Mouse (Mus musculus) CH12.LX (cell line): ENCODE measurements around the gene Fbxl18. TPM values are rescaled to one million over a fixed set of nuclear protein-coding genes. Genes with fewer than 3 reads are reported as not detected.

ENCODE experiments used
- DNase-seq: peaks from one replicate; pipeline ENCODE4 v3.0.0-alpha.2; 2013; ENCODE audit errors: extremely low read depth
- H3K27ac ChIP-seq: 2 replicates; pipeline ENCODE4 v1.5.1; 2012; ENCODE audit warnings: low read depth, mild to moderate bottlenecking, control low read depth, moderate library complexity; ENCODE audit not compliant: insufficient read depth
- H3K27me3 ChIP-seq: replicated peaks from 2 replicates; pipeline ENCODE3; 2012; ENCODE audit warnings: inconsistent platforms
- H3K36me3 ChIP-seq, 2 experiments: replicated peaks in 1 of 2; 2 replicates each; pipeline versions ENCODE3 to v1.6.1; 2012; ENCODE audit warnings: inconsistent platforms in 1 of 2, low read length in 1 of 2, mild to moderate bottlenecking in 1 of 2, mixed read lengths in 1 of 2, moderate library complexity in 1 of 2; ENCODE audit not compliant: control insufficient read depth in 1 of 2, insufficient read depth in 1 of 2
- H3K4me1 ChIP-seq, 2 experiments: 2 replicates each; pipeline ENCODE4 v1.6.1; 2012; ENCODE audit warnings: inconsistent platforms in 1 of 2, moderate library complexity in 1 of 2; ENCODE audit not compliant: insufficient read depth in 2 of 2, control insufficient read depth in 1 of 2
- H3K4me2 ChIP-seq: 2 replicates; pipeline ENCODE4 v1.6.1; 2012; ENCODE audit warnings: low read depth, mild to moderate bottlenecking, control low read depth; ENCODE audit not compliant: poor library complexity, insufficient read depth, severe bottlenecking
- H3K4me3 ChIP-seq, 3 experiments: fragments of 150-350 bp in 1 of 3; sonication (generic) in 1 of 3; replicated peaks in 1 of 3; 2 replicates each; pipeline versions ENCODE3 to v1.5.1; 2011 to 2012; ENCODE audit warnings: low read depth in 2 of 3, low read length in 2 of 3, mild to moderate bottlenecking in 2 of 3, moderate library complexity in 2 of 3, control low read depth in 1 of 3, improper control_type of control experiment in 1 of 3, inconsistent platforms in 1 of 3, mixed read lengths in 1 of 3; ENCODE audit not compliant: poor library complexity in 1 of 3
- H3K79me2 ChIP-seq: replicated peaks from 2 replicates; pipeline ENCODE4 v1.6.1; 2012; ENCODE audit warnings: mild to moderate bottlenecking, moderate library complexity; ENCODE audit not compliant: control insufficient read depth, poor library complexity, insufficient read depth, severe bottlenecking; ENCODE audit errors: extremely low read depth
- H3K9ac ChIP-seq: 2 replicates; pipeline ENCODE4 v1.6.1; 2012; ENCODE audit warnings: low read depth, mild to moderate bottlenecking, control low read depth, moderate library complexity; ENCODE audit not compliant: insufficient read depth
- H3K9me3 ChIP-seq: replicated peaks from 2 replicates; pipeline ENCODE3; 2012; ENCODE audit warnings: low read length, inconsistent platforms, mixed read lengths
- BHLHE40 ChIP-seq: IDR thresholded peaks from 2 replicates; pipeline ENCODE4 v1.6.1; 2011; ENCODE audit warnings: mild to moderate bottlenecking, low read depth, low read length, improper control_type of control experiment
- CHD1 ChIP-seq: IDR thresholded peaks from 2 replicates; pipeline ENCODE4 v1.6.1; 2012; ENCODE audit warnings: low read depth, low read length, improper control_type of control experiment, inconsistent platforms
- CHD2 ChIP-seq: IDR thresholded peaks from 2 replicates; pipeline ENCODE4 v1.6.1; 2011; ENCODE audit warnings: low read length, improper control_type of control experiment
- CTCF ChIP-seq, 2 experiments: IDR thresholded peaks in 1 of 2; conservative IDR thresholded peaks in 1 of 2; 2 replicates each; pipeline ENCODE4 v1.5.1; 2011 to 2012; ENCODE audit warnings: low read depth in 2 of 2, low read length in 2 of 2, improper control_type of control experiment in 1 of 2, inconsistent platforms in 1 of 2, mild to moderate bottlenecking in 1 of 2, moderate library complexity in 1 of 2
- E2F4 ChIP-seq: IDR thresholded peaks from 2 replicates; pipeline ENCODE4 v1.6.1; 2011; ENCODE audit warnings: low read depth, low read length, improper control_type of control experiment; ENCODE audit not compliant: insufficient replicate concordance
- ELF1 ChIP-seq: IDR thresholded peaks from 2 replicates; pipeline ENCODE4 v1.6.1; 2014; ENCODE audit warnings: low read depth, mild to moderate bottlenecking, inconsistent platforms, low read length, improper control_type of control experiment
- EP300 ChIP-seq: IDR thresholded peaks from 2 replicates; pipeline ENCODE4 v1.6.1; 2011; ENCODE audit warnings: low read length, improper control_type of control experiment
- KAT2A ChIP-seq: IDR thresholded peaks from 2 replicates; pipeline ENCODE4 v1.6.1; 2012; ENCODE audit warnings: low read length, improper control_type of control experiment, inconsistent platforms; ENCODE audit not compliant: insufficient replicate concordance
- MAFK ChIP-seq: IDR thresholded peaks from 2 replicates; pipeline ENCODE4 v1.6.1; 2011; ENCODE audit warnings: low read length, improper control_type of control experiment; ENCODE audit not compliant: insufficient replicate concordance
- MAX ChIP-seq: IDR thresholded peaks from 2 replicates; pipeline ENCODE4 v1.6.1; 2011; ENCODE audit warnings: low read length, improper control_type of control experiment
- MAZ ChIP-seq: IDR thresholded peaks from 2 replicates; pipeline ENCODE4 v1.6.1; 2012; ENCODE audit warnings: low read depth, mild to moderate bottlenecking, inconsistent platforms, low read length, improper control_type of control experiment, moderate library complexity
- MEF2A ChIP-seq: IDR thresholded peaks from 2 replicates; pipeline ENCODE4 v1.6.1; 2014; ENCODE audit warnings: low read depth, mild to moderate bottlenecking, inconsistent platforms, low read length, improper control_type of control experiment, borderline replicate concordance
- MYC ChIP-seq: IDR thresholded peaks from 2 replicates; pipeline ENCODE4 v1.6.1; 2011; ENCODE audit warnings: low read depth, mild to moderate bottlenecking, improper control_type of control experiment, low read length
- NELFE ChIP-seq: IDR thresholded peaks from 2 replicates; pipeline ENCODE4 v1.6.1; 2011; ENCODE audit warnings: low read depth, low read length, improper control_type of control experiment
- NRF1 ChIP-seq: IDR thresholded peaks from 2 replicates; pipeline ENCODE4 v1.6.1; 2014; ENCODE audit warnings: low read depth, mild to moderate bottlenecking, inconsistent platforms, low read length, improper control_type of control experiment, moderate library complexity
- PAX5 ChIP-seq: IDR thresholded peaks from 2 replicates; pipeline ENCODE4 v1.6.1; 2012; ENCODE audit warnings: low read length, inconsistent platforms, mixed read lengths
- POLR2A ChIP-seq: IDR thresholded peaks from 2 replicates; pipeline ENCODE4 v1.6.1; 2011; ENCODE audit warnings: low read depth, mild to moderate bottlenecking, improper control_type of control experiment, low read length
- RAD21 ChIP-seq: IDR thresholded peaks from 2 replicates; pipeline ENCODE4 v1.6.1; 2011; ENCODE audit warnings: low read depth, mild to moderate bottlenecking, low read length, improper control_type of control experiment, moderate library complexity
- RCOR1 ChIP-seq: conservative IDR thresholded peaks from 2 replicates; pipeline ENCODE4 v1.6.1; 2012; ENCODE audit warnings: low read depth, mild to moderate bottlenecking, inconsistent platforms, low read length, improper control_type of control experiment
- SIN3A ChIP-seq: IDR thresholded peaks from 2 replicates; pipeline ENCODE4 v1.6.1; 2012; ENCODE audit warnings: low read length, improper control_type of control experiment, inconsistent platforms
- TCF12 ChIP-seq: IDR thresholded peaks from 2 replicates; pipeline ENCODE4 v1.6.1; 2014; ENCODE audit warnings: low read depth, mild to moderate bottlenecking, inconsistent platforms, low read length, improper control_type of control experiment
- UBTF ChIP-seq: IDR thresholded peaks from 2 replicates; pipeline ENCODE4 v1.6.1; 2012; ENCODE audit warnings: low read depth, mild to moderate bottlenecking, inconsistent platforms, low read length, improper control_type of control experiment, moderate library complexity
- USF1 ChIP-seq: IDR thresholded peaks from 2 replicates; pipeline ENCODE4 v1.6.1; 2014; ENCODE audit warnings: low read depth, mild to moderate bottlenecking, inconsistent platforms, low read length, improper control_type of control experiment
- USF2 ChIP-seq: conservative IDR thresholded peaks from 2 replicates; pipeline ENCODE4 v1.6.1; 2011; ENCODE audit warnings: low read depth, low read length, improper control_type of control experiment
- ZC3H11A ChIP-seq: IDR thresholded peaks from 2 replicates; pipeline ENCODE4 v1.6.1; 2012; ENCODE audit warnings: low read depth, mild to moderate bottlenecking, inconsistent platforms, low read length, improper control_type of control experiment
- ZKSCAN1 ChIP-seq: IDR thresholded peaks from 2 replicates; pipeline ENCODE4 v1.6.1; 2012; ENCODE audit warnings: low read depth, inconsistent platforms, low read length, improper control_type of control experiment, borderline replicate concordance
- ZMIZ1 ChIP-seq: IDR thresholded peaks from 2 replicates; pipeline ENCODE4 v1.6.1; 2012; ENCODE audit warnings: low read depth, mild to moderate bottlenecking, inconsistent platforms, low read length, improper control_type of control experiment
- ZNF384 ChIP-seq: IDR thresholded peaks from 2 replicates; pipeline ENCODE4 v1.6.1; 2012; ENCODE audit warnings: low read depth, low read length, improper control_type of control experiment, inconsistent platforms
- dilution Hi-C: fragments of 300-500 bp; cut with MboI; formaldehyde crosslinking; loops from 2 replicates; pipeline ENCODE4 v1.14.3; 2020; ENCODE audit warnings: low sequenced_read_pairs; ENCODE audit not compliant: extremely low pct_unique_long_range_greater_than_20kb, extremely low pct_ligation_motif_present
- in situ Hi-C: fragments of 300-500 bp; cut with MboI; formaldehyde crosslinking; loops from 3 replicates; pipeline ENCODE4 v1.14.3; 2019; ENCODE audit warnings: low sequenced_read_pairs, low pct_ligation_motif_present, low pct_unique_long_range_greater_than_20kb, mixed read lengths
- polyA plus RNA-seq: library from polyadenylated mRNA; unstranded; fragments of >175 nt; gene quantifications from 2 replicates; pipeline ENCODE4 v1.2.1, GENCODE M21; 2012; ENCODE audit warnings: low read depth; ENCODE audit not compliant: insufficient read length
- total RNA-seq, 2 experiments: library from RNA; depleted of rRNA; stranded (reverse); fragments of 300-350 nt in 1 of 2; fragments of >200 nt in 1 of 2; gene quantifications; 2 replicates each; pipeline ENCODE4 v1.2.3; 2012 to 2014

Fbxl18 gene
- total and polyA plus RNA-seq, 3 experiments = 3.7 to 6.4 (median 5.5) TPM

DNA sequence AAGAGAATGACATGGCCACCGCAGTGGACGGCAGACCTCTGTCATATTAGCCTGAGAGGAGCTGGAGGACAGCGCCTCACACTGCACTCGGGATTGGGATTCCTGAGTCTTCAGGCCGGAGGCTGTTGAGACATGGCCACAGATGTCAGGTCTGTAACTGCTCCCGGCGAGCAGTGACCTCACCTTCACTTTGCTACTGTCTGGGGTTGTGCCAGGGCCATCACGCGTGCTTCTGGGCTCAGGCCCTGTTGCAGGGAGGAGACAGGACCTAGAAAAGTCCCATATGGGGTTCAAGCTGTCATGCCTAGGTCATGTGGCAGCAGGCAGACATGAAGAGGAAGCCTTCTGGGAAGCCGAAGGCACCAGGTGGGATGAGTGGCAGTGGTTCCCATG is 19.7 kb downstream of the Fbxl18 start:
- Histone ChIP-seq H3K79me2 (no peaks in the 10 kb centered on the region), H3K27me3 (no peaks in the 10 kb centered on the region), H3K4me2 (no peak overlapping the region), H3K9me3 (no peaks in the 10 kb centered on the region), H3K27ac (no peak overlapping the region), H3K9ac (no peak overlapping the region), H3K36me3 (peaks cover 48 to 85% of the 10 kb centered on the region in 2 experiments), H3K4me1 (peaks cover 0 to 10% of the 10 kb centered on the region in 2 experiments; a peak in 3 of 4 replicates), H3K4me3 (no peak overlapping the region)
- in situ Hi-C loops = loop anchor here (10.0 kb wide), 1 partner anchor 111 kb away; no protein-coding TSS in a partner anchor
- TF ChIP-seq ELF1 (no peak), E2F4 (no peak), BHLHE40 (no peak), MAZ (no peak), UBTF (no peak), MAX (no peak), ZKSCAN1 (no peak), CHD1 (no peak), POLR2A (no peak), ZMIZ1 (no peak), MYC (no peak), TCF12 (no peak), ZC3H11A (no peak), USF1 (no peak), KAT2A (no peak), CTCF (conservative IDR thresholded peaks at IDR 0.05 in 1 of 2, IDR thresholded peaks at IDR 0.05 in 1 of 2; ENCODE audit: low read depth in 2 of 2, low read length in 2 of 2) (no peak), ZNF384 (no peak), MAFK (no peak), PAX5 (no peak)
- dilution Hi-C loops = no loop called here
- no peak for DNase-seq

DNA sequence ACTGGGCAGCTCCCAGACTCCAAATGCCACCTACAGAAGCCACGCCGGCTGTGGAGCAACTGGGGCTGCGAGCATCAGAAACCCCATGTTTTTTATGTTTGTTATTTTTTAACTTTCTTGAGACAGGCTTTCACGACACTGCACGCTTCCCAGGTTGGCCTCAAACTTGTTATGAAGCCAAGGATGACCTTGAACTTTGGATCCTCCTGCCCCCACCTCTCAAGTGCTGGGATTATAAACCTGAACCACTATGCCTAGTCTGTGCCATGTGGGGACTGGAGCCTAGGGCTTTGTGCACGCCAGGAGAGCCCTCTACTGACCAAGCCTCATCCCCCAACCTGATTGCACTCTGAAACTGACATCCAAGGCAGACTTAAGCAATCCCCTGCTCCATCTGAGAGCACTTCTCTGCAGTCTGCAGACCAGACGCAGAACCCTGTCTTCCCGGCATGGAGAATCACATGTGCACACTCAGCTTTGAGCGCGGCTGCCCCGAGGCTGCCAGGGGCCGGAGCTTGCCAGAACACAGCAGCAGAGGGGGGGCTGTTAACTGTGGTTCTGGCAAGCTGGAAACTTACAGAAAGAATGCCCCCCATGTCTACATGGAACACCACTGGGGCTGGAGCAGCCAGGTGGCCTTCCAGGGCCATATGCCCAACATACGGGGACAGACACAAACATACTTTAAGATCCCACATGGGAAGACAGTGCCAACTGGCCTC is 20.3 kb downstream of the Fbxl18 start:
- TF ChIP-seq MAX (no peak), RCOR1 (no peak), RAD21 (no peak), NELFE (no peak), SIN3A (no peak), TCF12 (no peak), PAX5 (no peak), EP300 (no peak), USF1 (no peak), UBTF (no peak), MEF2A (no peak), ELF1 (no peak), ZKSCAN1 (no peak), CHD2 (no peak), USF2 (no peak), E2F4 (no peak), NRF1 (no peak)
- Histone ChIP-seq H3K4me1 (peaks cover 0 to 7% of the 10 kb centered on the region in 2 experiments; a peak in 3 of 4 replicates), H3K27ac (no peak overlapping the region), H3K79me2 (no peaks in the 10 kb centered on the region), H3K4me2 (no peak overlapping the region), H3K9me3 (no peaks in the 10 kb centered on the region), H3K4me3 (no peak overlapping the region), H3K9ac (no peak overlapping the region), H3K36me3 (peaks cover 48 to 83% of the 10 kb centered on the region in 2 experiments), H3K27me3 (no peaks in the 10 kb centered on the region)
- no peak for DNase-seq
- in situ Hi-C loops (loop anchor here (5.0 to 25.0 kb wide), 3 partner anchors 38 to 363 kb away; no protein-coding TSS in a partner anchor), dilution Hi-C loops (no loop called here)
